Mouse (Mus musculus) stomach, embryonic 16.5 days (tissue): ENCODE measurements around the gene Nufip1. TPM values are rescaled to one million over a fixed set of nuclear protein-coding genes. Genes with fewer than 3 reads are reported as not detected.
"Not testable (repeated sequence)": the region's sequence is repeated elsewhere in the genome, so short reads cannot be mapped to it uniquely, and the experiment has no call there.

ENCODE experiments used
- ATAC-seq: fragments of 200-750 bp; cut with Nextera tagmentation; 2 replicates; pipeline ENCODE4 v1.8.0; 2017; ENCODE audit warnings: moderate number of reproducible peaks, moderate TSS enrichment; ENCODE audit not compliant: insufficient read depth, low FRiP score
- H3K27ac ChIP-seq: fragments of 300-500 bp; sonication (generic); 2 replicates; pipeline ENCODE4 v1.5.1; 2014; ENCODE audit warnings: low read length
- H3K27me3 ChIP-seq: fragments of 300-500 bp; sonication (generic); 2 replicates; pipeline ENCODE4 v1.6.1; 2014; ENCODE audit warnings: low read length, control low read depth, mixed read lengths; ENCODE audit not compliant: control insufficient read depth, insufficient read depth
- H3K36me3 ChIP-seq: fragments of 300-500 bp; sonication (generic); 2 replicates; pipeline ENCODE4 v1.6.1; 2014; ENCODE audit warnings: low read length; ENCODE audit not compliant: control insufficient read depth, insufficient read depth
- H3K4me1 ChIP-seq: fragments of 300-500 bp; sonication (generic); 2 replicates; pipeline ENCODE4 v1.6.1; 2014; ENCODE audit warnings: low read length, control low read depth, mixed read lengths; ENCODE audit not compliant: control insufficient read depth, insufficient read depth
- H3K4me2 ChIP-seq: fragments of 300-500 bp; sonication (generic); 2 replicates; pipeline ENCODE4 v1.6.1; 2014; ENCODE audit warnings: low read depth, low read length, mixed read lengths
- H3K4me3 ChIP-seq: fragments of 300-500 bp; sonication (generic); replicated peaks from 2 replicates; pipeline ENCODE4 v1.5.1; 2014; ENCODE audit warnings: mild to moderate bottlenecking, low read length
- H3K9ac ChIP-seq: fragments of 300-500 bp; sonication (generic); 2 replicates; pipeline ENCODE4 v1.6.1; 2014; ENCODE audit warnings: low read length
- H3K9me3 ChIP-seq: fragments of 300-500 bp; sonication (generic); replicated peaks from 2 replicates; pipeline ENCODE4 v1.6.1; 2016; ENCODE audit warnings: low read length, control low read depth; ENCODE audit not compliant: control insufficient read depth
- WGBS: fragments of 180-500 bp; shearing (Covaris S2); extraction: QIAGEN DNeasy Blood & Tissue Kit; methylation state at CpG from one replicate; pipeline ENCODE4 v1.1.7; 2014; 5-methylcytosine and 5-hydroxymethylcytosine counted together
- polyA plus RNA-seq: library from polyadenylated mRNA; unstranded; fragments of >200 nt; fragmentation: Nextera tagmentation; extraction: Ambion mirVana; gene quantifications from 2 replicates; pipeline ENCODE4 v1.2.1, GENCODE M21; 2015

Gene Nufip1
- polyA plus RNA-seq, 1 experiment from 2014 or later: 12.9 TPM

DNA sequence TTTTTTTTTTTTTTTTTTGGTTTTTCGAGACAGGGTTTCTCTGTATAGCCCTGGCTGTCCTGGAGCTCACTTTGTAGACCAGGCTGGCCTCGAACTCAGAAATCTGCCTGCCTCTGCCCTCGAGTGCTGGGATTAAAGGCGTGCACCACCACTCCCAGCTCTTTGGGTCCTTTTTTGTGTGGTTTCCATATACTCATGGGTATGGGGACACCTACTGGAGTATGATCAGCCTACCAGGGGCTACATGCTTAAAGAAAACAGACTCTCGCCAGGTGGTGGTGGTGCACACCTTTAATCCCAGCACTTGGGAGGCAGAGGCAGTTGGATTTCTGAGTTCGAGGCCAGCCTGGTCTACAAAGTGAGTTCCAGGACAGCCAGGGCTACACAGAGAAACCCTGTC is 49.9 kb downstream of the Nufip1 start:
- H3K4me1 ChIP-seq, H3K36me3 ChIP-seq, H3K9me3 ChIP-seq, H3K4me2 ChIP-seq, H3K27ac ChIP-seq, H3K27me3 ChIP-seq, H3K4me3 ChIP-seq, H3K9ac ChIP-seq, ATAC-seq: not testable (repeated sequence)
- WGBS: 88% methylated on average over 5 of the region's 6 CpGs

DNA sequence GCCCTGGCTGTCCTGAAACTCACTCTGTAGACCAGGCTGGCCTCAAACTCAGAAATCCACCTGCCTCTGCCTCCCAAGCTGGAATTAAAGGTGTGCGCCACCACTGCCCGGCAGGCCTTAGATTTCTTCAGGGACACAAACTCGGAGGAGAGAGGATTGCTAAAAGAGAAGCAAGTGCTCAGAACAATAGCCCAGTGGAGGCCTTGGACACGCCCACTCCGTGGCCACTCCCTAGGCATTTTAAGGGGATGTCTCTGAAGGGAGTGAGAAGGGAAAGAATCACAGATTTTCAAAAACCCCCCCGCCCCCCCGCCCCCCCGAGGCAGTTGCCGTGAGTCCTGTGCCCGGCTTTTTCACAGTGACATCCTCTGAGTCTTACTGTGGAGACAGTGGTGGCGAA is 53.5 kb downstream of the Nufip1 start:
- 36% methylated on average over 11 of the region's 11 CpGs for WGBS
- H3K36me3 ChIP-seq: no peaks in the 10 kb centered on the region
- peaks cover 7% of the 10 kb centered on the region for H3K4me1 ChIP-seq
- H3K27ac ChIP-seq: no peak overlapping the region
- no peaks in the 10 kb centered on the region for H3K9me3 ChIP-seq
- no peak overlapping the region for H3K4me3 ChIP-seq
- H3K4me2 ChIP-seq: no peak overlapping the region
- H3K27me3 ChIP-seq: no peaks in the 10 kb centered on the region
- no peak overlapping the region for H3K9ac ChIP-seq
- ATAC-seq: no peak

DNA sequence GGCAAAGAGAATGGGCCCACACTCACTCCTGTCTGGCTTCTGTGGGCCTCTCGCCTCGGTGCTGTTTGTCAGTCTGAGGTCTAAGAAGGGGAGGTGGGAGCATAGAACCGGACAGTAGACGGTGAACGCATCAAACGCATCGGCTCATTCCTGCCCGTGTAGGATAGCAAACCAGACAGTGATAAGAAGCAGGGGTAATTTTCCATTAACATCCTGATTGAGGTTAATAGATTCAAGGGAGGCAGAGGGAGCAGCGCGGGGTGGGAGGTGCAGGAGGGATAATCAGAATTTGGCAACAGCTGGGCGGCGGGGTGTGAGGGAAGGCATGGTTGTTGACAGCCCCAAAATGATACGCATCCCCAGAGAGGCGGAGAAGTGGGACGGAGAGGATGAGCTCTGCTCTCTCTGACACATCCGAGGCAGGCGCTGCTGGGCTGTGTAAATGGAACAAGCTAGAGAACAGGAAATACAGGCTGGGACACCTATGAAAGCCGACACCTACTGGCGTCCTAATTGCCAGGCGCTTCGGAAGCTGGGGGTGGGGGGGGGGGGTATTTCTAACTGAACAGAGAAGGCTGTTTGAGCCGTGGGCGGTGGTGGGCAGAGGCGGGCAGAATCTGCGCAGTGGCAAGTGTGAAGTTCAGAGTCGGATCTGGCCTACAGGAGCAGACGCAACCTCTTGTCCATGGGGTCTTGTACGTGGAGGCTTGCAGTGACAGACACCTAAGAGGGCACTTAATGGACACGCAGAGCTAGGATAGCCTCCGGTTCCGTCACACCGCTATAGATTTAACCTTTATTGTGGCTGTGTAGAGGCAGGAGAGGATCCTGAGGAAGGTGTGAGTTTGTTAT is 54.4 kb downstream of the Nufip1 start:
- Histone ChIP-seq H3K27me3 (no peaks in the 10 kb centered on the region), H3K4me3 (peak overlapping the region; percentile 18; the same call in 1 of the 2 replicates), H3K9me3 (no peaks in the 10 kb centered on the region), H3K36me3 (no peaks in the 10 kb centered on the region), H3K9ac (peak overlapping the region; percentile 55), H3K4me2 (peak overlapping the region; percentile 47), H3K4me1 (peaks cover 7% of the 10 kb centered on the region), H3K27ac (peak overlapping the region; percentile 18; the same call in 1 of the 2 replicates)
- WGBS: 19% methylated on average over 32 of the region's 32 CpGs
- ATAC-seq: peak; percentile 74

DNA sequence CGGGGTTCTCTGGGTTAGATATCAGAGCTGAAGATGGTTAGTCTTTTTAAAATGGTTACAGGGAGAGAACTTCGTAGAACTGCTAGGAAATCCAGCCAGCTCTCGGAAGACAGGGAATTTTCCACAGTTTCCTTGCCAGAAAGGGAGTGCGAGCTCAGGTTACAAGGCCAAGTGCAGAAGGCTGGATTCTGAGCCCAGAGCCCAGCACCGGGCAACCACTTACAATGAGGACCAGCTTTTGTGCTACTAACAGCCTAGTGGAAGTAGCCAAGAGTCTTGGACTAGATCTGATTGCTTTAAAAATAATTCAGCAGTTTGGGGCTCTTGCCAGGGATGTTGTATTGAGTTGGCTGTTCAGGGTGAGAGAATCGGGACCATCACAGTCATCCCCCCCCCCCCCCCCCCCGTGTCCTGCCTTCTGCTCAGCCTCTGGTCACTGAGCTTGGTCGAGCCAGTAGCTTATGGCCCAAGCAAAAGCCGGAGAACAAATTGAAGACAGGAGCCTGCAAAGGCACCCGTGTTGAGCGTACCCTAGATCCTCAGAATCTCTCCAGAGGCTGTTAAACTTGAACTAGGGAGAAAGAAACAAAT is 59.3 kb downstream of the Nufip1 start:
- no peaks in the 10 kb centered on the region for H3K9me3 ChIP-seq
- WGBS: 65% methylated on average over 10 of the region's 11 CpGs
- no peak for ATAC-seq
- H3K27me3 ChIP-seq: no peaks in the 10 kb centered on the region
- H3K4me2 ChIP-seq: no peak overlapping the region
- H3K9ac ChIP-seq: no peak overlapping the region
- no peak overlapping the region for H3K4me3 ChIP-seq
- H3K27ac ChIP-seq: no peak overlapping the region
- H3K36me3 ChIP-seq: no peaks in the 10 kb centered on the region
- H3K4me1 ChIP-seq: peaks cover 1% of the 10 kb centered on the region; the same call in 1 of the 2 replicates

DNA sequence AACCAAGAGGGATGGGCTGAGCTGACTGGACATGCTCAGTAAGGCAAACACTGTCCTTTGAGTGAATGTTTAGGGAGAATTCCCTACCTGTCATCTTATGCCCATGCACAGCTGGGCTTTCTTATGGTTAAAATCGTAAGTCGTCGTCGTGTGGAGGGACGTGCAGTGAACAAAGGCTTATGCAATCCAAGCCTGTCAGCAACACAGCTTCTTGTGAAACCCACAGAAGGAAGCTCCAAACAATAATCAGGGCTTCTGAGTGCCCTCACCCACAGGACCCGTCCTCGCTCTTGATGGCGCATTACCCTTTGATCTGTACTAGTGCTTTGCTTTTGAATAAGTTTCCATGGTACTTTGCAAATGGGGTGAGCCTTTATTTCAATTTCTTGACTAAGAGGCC is 60.6 kb downstream of the Nufip1 start:
- no peaks in the 10 kb centered on the region for H3K27me3 ChIP-seq
- no peak overlapping the region for H3K27ac ChIP-seq
- no peaks in the 10 kb centered on the region for H3K4me1 ChIP-seq
- WGBS: 70% methylated on average over 8 of the region's 8 CpGs
- no peak for ATAC-seq
- H3K9ac ChIP-seq: no peak overlapping the region
- no peaks in the 10 kb centered on the region for H3K36me3 ChIP-seq
- no peak overlapping the region for H3K4me3 ChIP-seq
- H3K4me2 ChIP-seq: no peak overlapping the region
- no peaks in the 10 kb centered on the region for H3K9me3 ChIP-seq

DNA sequence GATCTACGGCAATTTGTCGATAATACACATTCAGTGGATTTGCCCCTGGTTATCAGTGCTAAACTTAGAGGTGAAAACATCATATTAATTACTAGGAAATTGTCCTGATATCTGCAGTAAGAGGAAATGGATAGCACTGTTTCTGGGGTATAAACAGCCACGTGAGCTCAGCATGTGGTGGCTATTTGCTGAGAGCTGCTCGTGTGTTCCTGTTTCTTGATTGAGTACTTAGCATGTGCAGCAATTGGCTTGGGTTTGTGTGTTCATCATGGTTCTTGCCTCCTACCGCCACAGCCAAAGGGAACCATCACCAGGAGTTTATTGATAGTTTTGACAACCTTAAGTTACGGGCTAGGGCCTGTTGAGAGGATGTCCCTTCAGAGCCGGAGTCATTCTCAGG is 63.6 kb downstream of the Nufip1 start:
- Histone ChIP-seq H3K9ac (no peak overlapping the region), H3K4me3 (no peak overlapping the region)
- WGBS: 81% methylated on average over 7 of the region's 7 CpGs

DNA sequence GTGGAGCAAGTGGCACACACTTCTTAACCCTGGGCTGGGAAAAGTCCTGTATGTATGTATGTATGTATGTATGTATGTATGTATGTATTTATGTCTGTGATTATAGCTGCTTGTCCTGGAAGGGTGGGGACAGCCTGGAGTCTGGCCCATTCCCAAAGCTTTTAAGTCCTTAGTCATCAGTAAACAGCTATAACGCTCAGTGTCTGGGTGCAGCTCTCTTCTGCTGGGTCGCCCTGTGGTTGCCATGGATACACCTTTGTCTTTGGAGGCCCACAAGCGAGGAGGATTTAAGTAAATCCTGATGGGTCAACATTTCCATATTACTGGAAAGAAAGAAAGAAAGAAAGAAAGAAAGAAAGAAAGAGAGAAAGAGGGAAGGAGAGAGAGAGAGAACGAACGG is 65.1 kb downstream of the Nufip1 start:
- Histone ChIP-seq H3K36me3 (no peaks in the 10 kb centered on the region), H3K27ac (no peak overlapping the region), H3K4me2 (no peak overlapping the region), H3K4me1 (no peaks in the 10 kb centered on the region), H3K4me3 (no peak overlapping the region), H3K9me3 (no peaks in the 10 kb centered on the region), H3K27me3 (no peaks in the 10 kb centered on the region), H3K9ac (no peak overlapping the region)
- WGBS: 38% methylated on average over 5 of the region's 5 CpGs
- no peak for ATAC-seq

More for the DNA sequence above, 63.6 kb downstream of the Nufip1 start:
- ATAC-seq: no peak
- Histone ChIP-seq H3K4me2 (no peak overlapping the region), H3K4me1 (no peaks in the 10 kb centered on the region), H3K36me3 (no peaks in the 10 kb centered on the region), H3K27me3 (no peaks in the 10 kb centered on the region), H3K9me3 (no peaks in the 10 kb centered on the region), H3K27ac (no peak overlapping the region)

DNA sequence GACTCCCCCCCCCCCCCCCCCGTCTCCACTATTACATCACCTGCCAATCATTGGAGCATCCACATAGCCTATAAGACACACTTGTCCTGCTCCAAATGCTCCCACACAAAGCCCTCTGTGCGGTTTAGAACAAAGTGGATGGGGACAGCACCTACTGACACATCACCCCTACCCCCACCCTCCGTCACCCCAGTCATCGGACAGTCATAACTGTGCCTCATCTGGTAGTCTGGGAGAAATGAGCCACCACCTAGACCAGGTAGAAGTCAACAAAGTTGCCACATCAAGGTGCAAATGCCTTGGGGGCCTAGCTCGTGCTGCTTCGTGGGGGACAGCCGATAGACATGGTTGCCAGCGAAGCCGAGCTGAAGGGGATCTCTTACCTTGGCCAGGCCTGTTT is 66.5 kb downstream of the Nufip1 start:
- 93% methylated on average over 9 of the region's 9 CpGs for WGBS
- H3K9me3 ChIP-seq: no peaks in the 10 kb centered on the region
- ATAC-seq: no peak

DNA sequence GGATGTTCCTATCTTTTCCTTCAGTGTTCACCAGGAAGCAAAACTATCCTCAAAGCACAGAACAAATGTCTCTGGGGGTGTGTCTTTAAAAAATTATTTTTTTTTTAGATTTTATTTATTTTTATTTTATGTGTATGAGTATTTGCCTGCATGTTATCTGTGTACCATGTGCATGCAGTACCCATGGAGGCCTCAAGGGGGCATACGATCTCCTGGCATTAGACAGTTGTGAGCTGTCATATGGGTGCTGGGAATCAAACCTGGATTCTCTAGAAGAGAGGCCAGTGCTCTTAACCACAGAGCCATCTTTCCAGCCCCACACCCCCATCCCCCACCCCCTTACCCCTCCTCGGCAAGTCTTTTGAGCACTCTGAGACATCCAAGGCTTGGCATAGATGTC is 67.8 kb downstream of the Nufip1 start:
- 81% methylated on average over 2 of the region's 2 CpGs for WGBS
- H3K9me3 ChIP-seq: no peaks in the 10 kb centered on the region
- H3K4me2 ChIP-seq: no peak overlapping the region
- no peaks in the 10 kb centered on the region for H3K27me3 ChIP-seq
- no peak overlapping the region for H3K27ac ChIP-seq
- H3K36me3 ChIP-seq: no peaks in the 10 kb centered on the region
- no peaks in the 10 kb centered on the region for H3K4me1 ChIP-seq
- ATAC-seq: no peak
- H3K9ac ChIP-seq: no peak overlapping the region
- H3K4me3 ChIP-seq: no peak overlapping the region

More for the DNA sequence above, 66.5 kb downstream of the Nufip1 start:
- Histone ChIP-seq H3K36me3 (no peaks in the 10 kb centered on the region), H3K27me3 (no peaks in the 10 kb centered on the region), H3K4me1 (no peaks in the 10 kb centered on the region), H3K4me2 (no peak overlapping the region), H3K9ac (no peak overlapping the region), H3K4me3 (no peak overlapping the region), H3K27ac (no peak overlapping the region)
